ENCODE assay signal across 10 mouse cellular contexts in genomic region chr10:69787379-69787778, GRCm38 (mm10).
DNase-seq lines count a peak whose midpoint lies in the region; ATAC-seq and TF ChIP-seq lines count a peak whose summit lies in the region.
"Had no signal": no experiment of that assay in that cellular context is flagged by ENCODE, and none has a peak within 500 bp of the region (broad histone marks: within the 10 kb centered on the region; RNA-seq: fewer than 3 reads in every experiment).

No protein-coding gene starts in this region.

- ATAC-seq in forebrain, postnatal 0 days = no peak; the same call in 1 of the 2 replicates
- no peak for ATAC-seq in intestine, embryonic 16.5 days
- ATAC-seq: Patski had no signal

- H3K4me3 ChIP-seq in left cerebral cortex, adult 2 months = peak overlapping the region; percentile 31
- no peak overlapping the region for H3K4me3 ChIP-seq in forebrain, postnatal 0 days (ENCODE audit: low read depth, low read length)
- no peak overlapping the region for H3K4me3 ChIP-seq in intestine, embryonic 16.5 days (ENCODE audit: low read length)

- peak overlapping the region; percentile 78 for H3K27ac ChIP-seq in left cerebral cortex, adult 2 months
- H3K27ac ChIP-seq in forebrain, postnatal 0 days (ENCODE audit: low read depth, low read length) = no peak overlapping the region
- no peak overlapping the region for H3K27ac ChIP-seq in intestine, embryonic 16.5 days (ENCODE audit: low read length)
- H3K27ac ChIP-seq: kidney, postnatal 0 days had no signal

- H3K9me3 ChIP-seq in forebrain, postnatal 0 days (ENCODE audit: low read length) = no peaks in the 10 kb centered on the region
- H3K9me3 ChIP-seq in intestine, embryonic 16.5 days (ENCODE audit: control insufficient read depth, low read length) = no peaks in the 10 kb centered on the region

- DNase-seq in left cerebral cortex, adult 2 months (ENCODE audit: extremely low spot score in 1 of 2, low spot score in 2 of 2) = no peak
- DNase-seq in left cerebral cortex, postnatal 14 days (ENCODE audit: low spot score in 2 of 2) = no peak
- no peak for DNase-seq in forebrain, postnatal 0 days
- peak; percentile 59 for DNase-seq in retina, postnatal 1 day
- DNase-seq in kidney, adult 11 months = no peak
- no peak for DNase-seq in cerebellum, adult 9-11 months
- DNase-seq: right cerebral cortex, postnatal 4 days had no signal

- 0 out of 2 replicates have a peak, but pooled peaks cover 5% of the 10 kb centered on the region for H3K4me1 ChIP-seq in forebrain, postnatal 0 days (ENCODE audit: insufficient read depth)
- peaks cover 8% of the 10 kb centered on the region for H3K4me1 ChIP-seq in intestine, embryonic 16.5 days (ENCODE audit: control insufficient read depth, insufficient read depth, low read length)

- H3K9ac ChIP-seq in forebrain, postnatal 0 days = no peak overlapping the region; the same call in 1 of the 2 replicates
- no peak overlapping the region for H3K9ac ChIP-seq in intestine, embryonic 16.5 days (ENCODE audit: low read depth, low read length)

- peak overlapping the region; percentile 7; the same call in 1 of the 2 replicates for H3K4me2 ChIP-seq in forebrain, postnatal 0 days (ENCODE audit: low read depth)
- peak overlapping the region; percentile 32 for H3K4me2 ChIP-seq in intestine, embryonic 16.5 days (ENCODE audit: low read depth, low read length)

- 15% methylated on average over 10 of the region's 10 CpGs for WGBS in forebrain, postnatal 0 days
- 28% methylated on average over 10 of the region's 10 CpGs for WGBS in intestine, embryonic 16.5 days

- no peaks in the 10 kb centered on the region for H3K36me3 ChIP-seq in forebrain, postnatal 0 days (ENCODE audit: insufficient read depth)
- H3K36me3 ChIP-seq in intestine, embryonic 16.5 days (ENCODE audit: control insufficient read depth, insufficient read depth, low read length) = no peaks in the 10 kb centered on the region

- H3K27me3 ChIP-seq in forebrain, postnatal 0 days (ENCODE audit: insufficient read depth, low read length) = no peaks in the 10 kb centered on the region
- no peaks in the 10 kb centered on the region for H3K27me3 ChIP-seq in intestine, embryonic 16.5 days (replicated peaks; ENCODE audit: control insufficient read depth, insufficient read depth, low read length)
- H3K27me3 ChIP-seq: Patski had no signal

- no peak for TF ChIP-seq CTCF in left cerebral cortex, adult 2 months (IDR thresholded peaks at IDR 0.05)
- no peak for TF ChIP-seq CTCF in forebrain, postnatal 0 days (IDR thresholded peaks at IDR 0.05; ENCODE audit: low read depth)

- intact Hi-C loops in left cerebral cortex, adult 2 months (cut with DNase I) = no loop called here
- intact Hi-C loops in left cerebral cortex, postnatal 14 days (cut with DNase I) = no loop called here
